Mouse (Mus musculus) liver, embryonic 14.5 days (tissue): ENCODE data around the gene Gm5788.

Source experiments
- CTCF ChIP-seq: IDR thresholded peaks from 2 replicates; pipeline ENCODE4 v1.5.1; 2016; ENCODE audit warnings: antibody characterized with exemption, low read depth, control low read depth
- EP300 ChIP-seq: IDR thresholded peaks from 2 replicates; pipeline ENCODE4 v1.6.1; 2016; ENCODE audit warnings: antibody characterized with exemption, low read depth

GRCm38 (mm10) chr12:87471421-87471963 is 23.0 kb upstream of the Gm5788 start:
- TF ChIP-seq CTCF (no peak), EP300 (no peak)
